Mouse (Mus musculus): ENCODE results near the gene Keap1. TPM values are rescaled to one million over a fixed set of nuclear protein-coding genes. Genes with fewer than 3 reads are reported as not detected.
A peak's percentile ranks its signal among the peaks of the same experiment; 100 is the strongest.

The Keap1 gene
- polyA plus RNA-seq, 1 experiment from 2014 or later: 47.5 TPM

- Histone ChIP-seq H3K4me3 (replicated peaks) (no peak overlapping the region), H3K9ac (no peak overlapping the region), H3K36me3 (replicated peaks) (no peaks in the 10 kb centered on the region), H3K27ac (no peak overlapping the region), H3K9me3 (no peaks in the 10 kb centered on the region), H3K4me1 (no peaks in the 10 kb centered on the region), H3K4me2 (no peak overlapping the region), H3K27me3 (peaks cover 42% of the 10 kb centered on the region)
- ATAC-seq (ENCODE audit: low FRiP score): no peak
These were observed 15.5 kb upstream of the Keap1 start for GRCm38 (mm10) chr9:21254690-21255089.

DNA sequence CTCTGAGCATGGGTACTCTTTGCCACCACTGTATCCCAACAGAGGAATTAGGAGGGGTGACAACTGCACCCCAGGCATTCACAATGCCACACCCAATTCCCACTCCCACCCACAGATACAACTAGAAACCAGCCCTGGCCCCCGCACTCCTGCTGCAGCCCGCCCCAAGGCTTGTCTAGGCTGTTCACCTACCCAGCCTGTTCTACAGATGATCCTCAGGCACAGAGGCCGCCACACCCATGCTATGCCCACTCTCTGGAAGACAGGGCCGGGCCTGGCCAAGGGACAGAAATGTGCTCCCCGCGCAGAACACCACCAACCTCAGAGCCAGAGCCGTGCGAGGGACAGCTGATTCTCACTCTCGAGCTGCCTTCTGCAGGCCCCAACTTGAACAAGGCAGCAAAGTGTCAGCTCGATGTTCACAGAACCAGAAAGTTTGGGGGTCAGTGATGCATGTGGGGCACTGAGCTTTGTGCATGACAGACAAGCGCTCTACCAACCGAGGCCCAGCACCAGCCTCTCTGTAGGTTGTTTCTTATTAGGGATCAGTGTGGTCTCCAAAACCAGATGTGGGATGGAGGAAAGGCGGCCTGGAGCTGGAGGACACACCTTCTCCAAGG lies 12.1 kb upstream of the Keap1 start:
- WGBS: 66% methylated on average over 13 of the region's 13 CpGs
- Histone ChIP-seq H3K4me3 (replicated peaks) (no peak overlapping the region), H3K4me2 (no peak overlapping the region), H3K36me3 (replicated peaks) (no peaks in the 10 kb centered on the region), H3K9me3 (no peaks in the 10 kb centered on the region), H3K27ac (no peak overlapping the region), H3K4me1 (peaks cover 3% of the 10 kb centered on the region; the same call in 1 of the 2 replicates), H3K27me3 (peaks cover 65% of the 10 kb centered on the region), H3K9ac (no peak overlapping the region)
- no peak for ATAC-seq (ENCODE audit: low FRiP score)

DNA sequence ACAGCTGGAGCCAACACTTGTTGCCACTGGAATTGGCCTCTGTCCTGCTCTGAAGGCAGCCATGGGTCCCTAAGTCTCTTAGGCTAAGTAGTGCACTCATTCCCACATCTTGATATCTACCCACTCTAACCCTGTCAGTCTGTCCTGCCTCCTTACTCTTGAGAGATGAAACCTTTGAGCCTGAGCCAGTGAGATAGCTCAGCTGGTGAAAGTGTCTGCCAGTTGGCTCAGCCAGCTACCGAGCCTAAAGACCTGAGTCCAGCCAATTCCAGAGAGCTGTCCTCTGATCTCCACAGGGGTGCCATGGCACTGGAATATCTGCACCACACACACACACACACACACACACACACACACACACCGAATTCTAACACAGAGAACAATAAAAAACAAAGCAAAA lies 11.3 kb upstream of the Keap1 start:
- no peak overlapping the region for H3K4me2 ChIP-seq
- peaks cover 73% of the 10 kb centered on the region for H3K27me3 ChIP-seq
- peaks cover 3% of the 10 kb centered on the region; the same call in 1 of the 2 replicates for H3K4me1 ChIP-seq
- H3K9ac ChIP-seq: no peak overlapping the region
- ATAC-seq (ENCODE audit: low FRiP score): no peak
- H3K4me3 ChIP-seq (replicated peaks): no peak overlapping the region
- no peaks in the 10 kb centered on the region for H3K9me3 ChIP-seq
- H3K27ac ChIP-seq: no peak overlapping the region
- H3K36me3 ChIP-seq (replicated peaks): no peaks in the 10 kb centered on the region
- 57% methylated on average over 2 of the region's 2 CpGs for WGBS

- peaks cover 8% of the 10 kb centered on the region for H3K4me1 ChIP-seq
- no peaks in the 10 kb centered on the region for H3K36me3 ChIP-seq (replicated peaks)
- no peak for ATAC-seq (ENCODE audit: low FRiP score)
These were observed 10.7 kb upstream of the Keap1 start for GRCm38 (mm10) chr9:21249629-21250508.

GRCm38 (mm10) chr9:21248326-21248725 lies 9.2 kb upstream of the Keap1 start, which contains the start of gene S1pr5:
TSS of gene S1pr5 (minus strand) at chr9:21248443.
- ATAC-seq (ENCODE audit: low FRiP score): no peak
- 0 out of 2 replicates have a peak within 1 kb of the TSS, but pooled peaks have one; percentile 12 for H3K9ac ChIP-seq

More at GRCm38 (mm10) chr9:21249629-21250508, 10.7 kb upstream of the Keap1 start:
- Histone ChIP-seq H3K9ac (no peak overlapping the region), H3K27me3 (peaks cover 79% of the 10 kb centered on the region), H3K9me3 (no peaks in the 10 kb centered on the region), H3K4me3 (replicated peaks) (no peak overlapping the region), H3K4me2 (no peak overlapping the region), H3K27ac (no peak overlapping the region)
- 41% methylated on average over 17 of the region's 17 CpGs for WGBS

DNA sequence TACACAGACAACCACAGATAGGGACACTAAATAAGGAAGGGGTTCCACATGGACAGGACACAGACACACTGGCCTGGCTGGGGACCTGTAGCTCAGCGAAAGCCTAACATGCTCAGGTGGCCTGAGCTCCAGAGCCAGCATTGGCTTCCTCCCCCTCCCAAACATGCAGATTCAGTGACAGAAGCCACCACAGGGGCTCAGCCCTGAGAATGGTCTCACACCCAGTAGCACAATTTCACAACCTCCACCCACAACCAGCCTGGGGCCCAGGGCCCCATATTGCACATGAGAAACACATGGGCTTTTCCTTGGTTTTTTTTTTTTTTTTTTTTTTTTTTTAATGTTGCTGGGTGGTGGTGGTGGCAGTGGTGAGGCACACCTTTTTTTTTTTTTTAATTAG lies 7.2 kb upstream of the Keap1 start:
- Histone ChIP-seq H3K9me3 (no peaks in the 10 kb centered on the region), H3K27me3 (peaks cover 97% of the 10 kb centered on the region), H3K4me3 (replicated peaks) (no peak overlapping the region; the same call in 1 of the 2 replicates), H3K27ac (no peak overlapping the region), H3K36me3 (replicated peaks) (no peaks in the 10 kb centered on the region), H3K9ac (no peak overlapping the region), H3K4me1 (peaks cover 21% of the 10 kb centered on the region), H3K4me2 (no peak overlapping the region)
- WGBS: 81% methylated on average over 1 of the region's 1 CpGs
- no peak for ATAC-seq (ENCODE audit: low FRiP score)

More at GRCm38 (mm10) chr9:21248326-21248725, 9.2 kb upstream of the Keap1 start, which contains the start of gene S1pr5:
- H3K9me3 ChIP-seq: no peaks in the 10 kb centered on the region
- peaks cover 21% of the 10 kb centered on the region for H3K4me1 ChIP-seq
- H3K27me3 ChIP-seq: peaks cover 94% of the 10 kb centered on the region
- under 1% methylated on average over 30 of the region's 30 CpGs for WGBS
- peak within 1 kb of the TSS; percentile 26; the same call in 1 of the 2 replicates for H3K4me2 ChIP-seq
- H3K27ac ChIP-seq: no peak within 1 kb of the TSS
- peak within 1 kb of the TSS; percentile 23 for H3K4me3 ChIP-seq (replicated peaks)
- no peaks in the 10 kb centered on the region for H3K36me3 ChIP-seq (replicated peaks)

GRCm38 (mm10) chr9:21245113-21245487 lies 5.9 kb upstream of the Keap1 start:
- under 1% methylated on average over 16 of the region's 16 CpGs for whole genome bisulfite sequencing
- Histone ChIP-seq H3K4me2 (peak overlapping the region; percentile 69), H3K9me3 (no peaks in the 10 kb centered on the region), H3K36me3 (replicated peaks) (no peaks in the 10 kb centered on the region), H3K9ac (peak overlapping the region; percentile 48), H3K4me3 (replicated peaks) (peak overlapping the region; percentile 43), H3K27ac (no peak overlapping the region), H3K4me1 (peaks cover 21% of the 10 kb centered on the region), H3K27me3 (peaks cover 94% of the 10 kb centered on the region)
- no peak for ATAC-seq (ENCODE audit: low FRiP score)

DNA sequence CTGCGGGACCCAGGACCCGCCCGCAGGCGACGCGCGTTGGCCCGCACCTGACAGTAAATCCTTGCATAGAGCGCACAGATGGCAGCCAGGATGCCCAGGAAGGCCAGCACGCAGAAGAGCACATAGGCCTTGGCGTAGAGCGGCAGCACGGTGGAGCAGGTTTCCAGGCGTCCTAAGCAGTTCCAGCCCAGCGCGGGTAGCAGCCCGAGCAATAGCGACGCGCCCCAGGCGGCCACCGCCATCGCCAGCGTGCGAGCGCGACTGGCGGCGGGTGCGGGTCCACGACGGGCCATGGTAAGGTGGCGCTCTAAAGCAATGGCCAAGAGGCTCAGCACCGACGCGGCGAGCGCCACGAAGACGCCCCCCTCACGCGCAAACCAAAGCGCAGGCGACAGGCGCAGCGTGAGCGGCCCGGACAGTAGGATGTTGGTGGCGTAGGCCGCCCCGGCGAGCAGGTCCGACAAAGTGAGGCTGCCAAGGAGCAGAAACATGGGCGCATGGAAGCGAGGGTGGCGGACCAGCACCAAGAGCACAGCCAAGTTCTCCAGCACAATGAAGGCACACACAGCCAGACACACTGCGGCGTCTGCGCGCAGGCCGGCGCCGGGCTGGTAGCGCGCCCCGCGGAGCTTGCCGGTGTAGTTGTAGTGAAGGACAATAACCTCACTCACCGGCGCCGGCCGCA lies 5.4 kb upstream of the Keap1 start:
- Histone ChIP-seq H3K4me3 (replicated peaks) (peak overlapping the region; percentile 43), H3K4me1 (peaks cover 23% of the 10 kb centered on the region), H3K9ac (peak overlapping the region; percentile 48), H3K4me2 (peak overlapping the region; percentile 69), H3K36me3 (replicated peaks) (no peaks in the 10 kb centered on the region), H3K9me3 (no peaks in the 10 kb centered on the region), H3K27ac (no peak overlapping the region), H3K27me3 (peaks cover 90% of the 10 kb centered on the region)
- ATAC-seq (ENCODE audit: low FRiP score): no peak; the same call in 1 of the 2 replicates
- under 1% methylated on average over 72 of the region's 72 CpGs for WGBS

DNA sequence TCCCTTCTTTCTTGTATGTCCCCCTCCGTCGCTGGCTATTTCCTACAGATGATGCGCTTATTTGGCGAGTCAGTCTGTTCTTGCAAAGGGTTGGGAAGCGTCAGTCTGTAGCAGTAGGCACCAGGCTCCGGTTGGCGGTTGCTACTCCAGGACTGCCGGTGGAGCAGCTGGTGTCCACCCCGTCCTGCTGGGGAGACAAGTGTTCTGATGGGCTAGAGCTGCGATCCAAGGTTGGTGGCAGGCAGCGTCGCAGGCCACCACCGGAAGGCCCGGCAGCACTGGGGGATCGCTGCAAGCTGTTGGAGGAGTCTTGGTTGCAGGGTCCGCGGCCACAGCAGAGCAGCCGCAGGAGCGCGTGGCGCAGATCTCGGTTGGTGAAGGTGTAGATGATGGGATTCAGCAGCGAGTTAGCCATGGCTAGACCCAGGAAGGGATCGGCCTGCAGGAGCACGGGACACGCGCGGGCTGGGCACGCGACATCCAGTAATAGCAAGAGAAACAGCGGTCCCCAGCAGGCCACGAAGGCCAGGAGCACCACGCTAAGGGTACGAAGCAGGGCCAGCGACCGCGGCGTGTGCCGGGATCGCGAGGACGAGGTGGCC lies 4.8 kb upstream of the Keap1 start:
- no peaks in the 10 kb centered on the region for H3K9me3 ChIP-seq
- 4% methylated on average over 42 of the region's 42 CpGs for WGBS
- H3K9ac ChIP-seq: peak overlapping the region; percentile 48
- peak overlapping the region; percentile 43 for H3K4me3 ChIP-seq (replicated peaks)
- peak overlapping the region; percentile 69 for H3K4me2 ChIP-seq
- peaks cover 83% of the 10 kb centered on the region for H3K27me3 ChIP-seq
- H3K4me1 ChIP-seq: peaks cover 27% of the 10 kb centered on the region
- no peaks in the 10 kb centered on the region for H3K36me3 ChIP-seq (replicated peaks)
- no peak overlapping the region for H3K27ac ChIP-seq
- no peak for ATAC-seq (ENCODE audit: low FRiP score)

DNA sequence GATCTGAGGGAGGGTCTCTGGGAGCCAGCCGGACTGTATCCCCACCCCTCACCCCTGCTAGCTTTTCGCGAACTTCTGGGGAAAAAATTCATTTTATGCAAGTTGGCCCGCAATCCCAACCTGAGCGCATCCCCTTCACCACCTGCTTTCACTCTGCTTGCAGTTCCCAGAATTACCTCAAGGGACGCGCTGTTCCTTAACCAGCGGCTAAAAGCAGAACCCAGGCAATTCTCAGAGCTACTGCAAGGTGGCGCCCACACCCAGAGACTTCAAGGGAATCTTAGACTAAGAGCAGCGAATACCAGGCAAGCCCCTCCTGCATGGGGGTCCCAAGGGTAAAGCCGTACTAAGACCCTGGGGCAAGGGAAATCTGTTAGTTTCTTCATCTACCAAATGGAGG lies 2.2 kb upstream of the Keap1 start:
- Histone ChIP-seq H3K27me3 (peaks cover 59% of the 10 kb centered on the region), H3K4me3 (replicated peaks) (no peak overlapping the region), H3K4me2 (no peak overlapping the region), H3K27ac (no peak overlapping the region), H3K4me1 (peaks cover 41% of the 10 kb centered on the region), H3K9me3 (no peaks in the 10 kb centered on the region), H3K36me3 (replicated peaks) (no peaks in the 10 kb centered on the region), H3K9ac (no peak overlapping the region)
- 3% methylated on average over 11 of the region's 11 CpGs for WGBS
- no peak for ATAC-seq (ENCODE audit: low FRiP score)

- Histone ChIP-seq H3K27ac (no peak overlapping the region; the same call in 1 of the 2 replicates), H3K36me3 (replicated peaks) (peaks cover 13% of the 10 kb centered on the region), H3K27me3 (peaks cover 40% of the 10 kb centered on the region), H3K9ac (peak overlapping the region; percentile 97), H3K4me3 (replicated peaks) (peak overlapping the region; percentile 86), H3K9me3 (no peaks in the 10 kb centered on the region), H3K4me2 (peak overlapping the region; percentile 77), H3K4me1 (peaks cover 31% of the 10 kb centered on the region)
- no peak for ATAC-seq (ENCODE audit: low FRiP score)
- WGBS: 36% methylated on average over 4 of the region's 4 CpGs
These were observed 296 bp upstream of the Keap1 start for GRCm38 (mm10) chr9:21239465-21239848.

All from forebrain, embryonic 12.5 days (tissue).